30 mouse cellular contexts compared by ENCODE assay signal in genomic region chr2:69957622-69958021, GRCm38 (mm10).
DNase-seq lines count a peak whose midpoint lies in the region; ATAC-seq lines count a peak whose summit lies in the region.
"Had no signal": no experiment of that assay in that cellular context is flagged by ENCODE, and none has a peak within 500 bp of the region (broad histone marks: within the 10 kb centered on the region; RNA-seq: fewer than 3 reads in every experiment).

No protein-coding gene starts in this region.

- H3K4me1 ChIP-seq in liver, embryonic 11.5 days (replicated peaks; ENCODE audit: control insufficient read depth, insufficient read depth, low read length) = no peaks in the 10 kb centered on the region
- H3K4me1 ChIP-seq in liver, embryonic 16.5 days (ENCODE audit: control insufficient read depth, low read depth, low read length) = no peaks in the 10 kb centered on the region
- H3K4me1 ChIP-seq in intestine, embryonic 15.5 days (replicated peaks) = no peaks in the 10 kb centered on the region
- H3K4me1 ChIP-seq: forebrain, embryonic 13.5 days; hindbrain, embryonic 12.5 days; limb, embryonic 13.5 days had no signal

- intact Hi-C loops in left cerebral cortex, postnatal 10 days (cut with DNase I) = no loop called here

- no peak overlapping the region for H3K9ac ChIP-seq in liver, embryonic 11.5 days (ENCODE audit: low read depth, low read length)
- no peak overlapping the region for H3K9ac ChIP-seq in liver, embryonic 16.5 days (ENCODE audit: low read depth, low read length)
- no peak overlapping the region for H3K9ac ChIP-seq in intestine, embryonic 15.5 days
- H3K9ac ChIP-seq: forebrain, embryonic 13.5 days; hindbrain, embryonic 12.5 days; limb, embryonic 13.5 days; lung, embryonic 14.5 days had no signal

- DNase-seq in 3T3-L1 (ENCODE audit: low read depth, low spot score) (peak; percentile 8), R1 (ENCODE audit: low read depth, low spot score) (peak; percentile 39)
- no peak for DNase-seq in liver, embryonic 11.5 days (ENCODE audit: low spot score)
- no peak for DNase-seq in thymus, postnatal 0 days (ENCODE audit: low spot score)
- no peak for DNase-seq in spleen, postnatal 14 days (ENCODE audit: low spot score in 2 of 2)
- no peak for DNase-seq in left cerebral cortex, postnatal 10 days (ENCODE audit: extremely low spot score in 1 of 2, low spot score in 2 of 2)
- DNase-seq: adrenal gland, adult 2 months; adrenal gland, postnatal 36 days; cerebellum, adult 2 months; cerebellum, postnatal 14 days; gastrocnemius, postnatal 25 days; heart, adult 11 months; heart, postnatal 36 days; kidney, adult 9 months; kidney, postnatal 10 days; layer of hippocampus, adult 9-11 months; lung, embryonic 14.5 days; lung, postnatal 14 days; right cerebral cortex, adult 18-20 months had no signal

- 0 out of 2 replicates have a peak, but pooled peaks have one; percentile 34 for ATAC-seq in liver, embryonic 11.5 days (replicated peaks; ENCODE audit: low FRiP score)
- peak; percentile 76 for ATAC-seq in liver, embryonic 16.5 days (ENCODE audit: low read depth)
- ATAC-seq in intestine, embryonic 15.5 days = no peak
- ATAC-seq: forebrain, embryonic 13.5 days; intestine, postnatal 0 days; midbrain, embryonic 16.5 days; Patski had no signal

- H3K4me3 ChIP-seq in liver, embryonic 11.5 days (ENCODE audit: low read depth, low read length) = no peak overlapping the region
- no peak overlapping the region for H3K4me3 ChIP-seq in liver, embryonic 16.5 days (ENCODE audit: low read depth, low read length)
- no peak overlapping the region for H3K4me3 ChIP-seq in intestine, embryonic 15.5 days (replicated peaks)
- H3K4me3 ChIP-seq: forebrain, embryonic 13.5 days; hindbrain, embryonic 12.5 days; left cerebral cortex, adult 2 months; limb, embryonic 13.5 days had no signal

- 73% methylated on average over 2 of the region's 2 CpGs for WGBS in liver, embryonic 11.5 days
- WGBS in liver, embryonic 16.5 days (ENCODE audit: insufficient replicate concordance) = 75% methylated on average over 2 of the region's 2 CpGs
- WGBS in intestine, embryonic 15.5 days = 91% methylated on average over 2 of the region's 2 CpGs

- no peaks in the 10 kb centered on the region for H3K9me3 ChIP-seq in liver, embryonic 11.5 days (ENCODE audit: control insufficient read depth, low read length)
- H3K9me3 ChIP-seq in liver, embryonic 16.5 days (replicated peaks; ENCODE audit: control insufficient read depth, low read length) = no peaks in the 10 kb centered on the region
- H3K9me3 ChIP-seq in intestine, embryonic 15.5 days = no peaks in the 10 kb centered on the region
- H3K9me3 ChIP-seq: forebrain, embryonic 13.5 days; hindbrain, embryonic 12.5 days; limb, embryonic 13.5 days had no signal

- H3K27ac ChIP-seq in liver, embryonic 11.5 days (ENCODE audit: low read depth, low read length) = no peak overlapping the region
- H3K27ac ChIP-seq in liver, embryonic 16.5 days (ENCODE audit: low read length) = no peak overlapping the region
- no peak overlapping the region for H3K27ac ChIP-seq in intestine, embryonic 15.5 days
- H3K27ac ChIP-seq: forebrain, embryonic 13.5 days; hindbrain, embryonic 12.5 days; left cerebral cortex, adult 2 months; limb, embryonic 13.5 days had no signal

- H3K4me2 ChIP-seq in liver, embryonic 11.5 days = no peak overlapping the region
- no peak overlapping the region for H3K4me2 ChIP-seq in liver, embryonic 16.5 days (ENCODE audit: low read depth, low read length)
- H3K4me2 ChIP-seq in intestine, embryonic 15.5 days (replicated peaks) = no peak overlapping the region
- H3K4me2 ChIP-seq: forebrain, embryonic 13.5 days; heart, embryonic 11.5 days; hindbrain, embryonic 12.5 days; limb, embryonic 13.5 days; lung, embryonic 14.5 days; midbrain, embryonic 11.5 days had no signal

- H3K36me3 ChIP-seq in liver, embryonic 11.5 days (ENCODE audit: control insufficient read depth, insufficient read depth, low read length) = peaks cover 7% of the 10 kb centered on the region
- peaks cover 4% of the 10 kb centered on the region for H3K36me3 ChIP-seq in liver, embryonic 16.5 days (ENCODE audit: control insufficient read depth, insufficient read depth)
- no peaks in the 10 kb centered on the region for H3K36me3 ChIP-seq in intestine, embryonic 15.5 days

- H3K27me3 ChIP-seq in liver, embryonic 11.5 days (replicated peaks; ENCODE audit: control insufficient read depth, insufficient read depth, low read length) = no peaks in the 10 kb centered on the region
- H3K27me3 ChIP-seq in liver, embryonic 16.5 days (ENCODE audit: control insufficient read depth, insufficient read depth, low read depth, low read length) = no peaks in the 10 kb centered on the region
- no peaks in the 10 kb centered on the region for H3K27me3 ChIP-seq in intestine, embryonic 15.5 days (replicated peaks)
- H3K27me3 ChIP-seq: forebrain, embryonic 13.5 days; hindbrain, embryonic 12.5 days; limb, embryonic 13.5 days; Patski had no signal

Comparison
In these comparisons a context has a peak if more than half of its experiments do, and no peak if none do; other contexts are left out.
1. DNase-seq: peak in 3T3-L1 (single experiment) and R1 (single experiment); none in liver, embryonic 11.5 days (single experiment), thymus, postnatal 0 days (single experiment), spleen, postnatal 14 days (0 of 2) and left cerebral cortex, postnatal 10 days (0 of 2).